Mouse (Mus musculus): ENCODE results near the gene Cd2. TPM values are rescaled to one million over a fixed set of nuclear protein-coding genes. Genes with fewer than 3 reads are reported as not detected.

The Cd2 gene
- total and polyA plus RNA-seq, 2 experiments from 2014 or later = 0.22 TPM; not detected in 1

DNA sequence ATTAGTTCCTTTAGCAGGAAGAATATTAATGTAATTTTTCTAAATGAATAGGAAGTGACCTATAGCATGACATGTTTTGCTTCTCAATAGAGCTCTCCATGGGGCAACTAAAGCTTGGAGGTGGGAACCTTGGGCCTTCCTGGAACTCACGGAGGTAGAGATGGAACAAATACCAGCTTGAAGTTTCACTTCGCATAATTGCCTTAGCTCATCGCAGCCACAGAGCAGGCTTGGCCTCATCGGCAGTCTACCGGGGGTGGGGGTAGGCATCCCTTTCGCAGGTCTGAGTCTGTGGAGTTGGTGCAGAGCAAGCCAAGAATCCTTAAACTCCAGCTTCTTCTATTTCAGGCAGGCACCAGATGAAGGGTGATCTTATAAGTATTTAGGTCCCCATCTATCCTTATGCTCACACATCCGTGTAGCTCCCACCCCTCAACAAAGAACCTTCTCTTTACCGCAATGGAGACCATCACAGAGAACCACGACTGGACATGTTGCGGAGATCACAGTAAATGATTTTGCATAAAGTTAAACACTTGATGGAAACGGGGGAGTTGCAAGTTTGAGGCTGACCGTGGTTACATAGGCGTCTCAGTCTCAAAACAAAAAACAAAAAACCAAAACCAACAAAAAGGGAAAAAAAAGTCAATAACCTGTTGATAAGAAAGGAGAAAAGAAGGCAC lies 58.7 kb downstream of the Cd2 start:
- ATAC-seq (ENCODE audit: low FRiP score) (no peak), DNase-seq (ENCODE audit: low spot score) (no peak)
- Histone ChIP-seq H3K9ac (replicated peaks; ENCODE audit: low read length, poor library complexity, severe bottlenecking) (no peak overlapping the region), H3K36me3 (ENCODE audit: insufficient read depth, low read length) (no peaks in the 10 kb centered on the region), H3K4me3 (ENCODE audit: low read depth, low read length) (no peak overlapping the region), H3K4me1 (ENCODE audit: insufficient read depth, low read length) (no peaks in the 10 kb centered on the region), H3K4me2 (ENCODE audit: low read depth, low read length, poor library complexity, severe bottlenecking) (no peak overlapping the region), H3K27me3 (ENCODE audit: insufficient read depth, low read length) (no peaks in the 10 kb centered on the region), H3K9me3 (ENCODE audit: low read length) (no peaks in the 10 kb centered on the region), H3K27ac (ENCODE audit: low read depth, low read length) (no peak overlapping the region)
- TF ChIP-seq CTCF (IDR thresholded peaks at IDR 0.05) = no peak
- WGBS = 85% methylated on average over 13 of the region's 13 CpGs

DNA sequence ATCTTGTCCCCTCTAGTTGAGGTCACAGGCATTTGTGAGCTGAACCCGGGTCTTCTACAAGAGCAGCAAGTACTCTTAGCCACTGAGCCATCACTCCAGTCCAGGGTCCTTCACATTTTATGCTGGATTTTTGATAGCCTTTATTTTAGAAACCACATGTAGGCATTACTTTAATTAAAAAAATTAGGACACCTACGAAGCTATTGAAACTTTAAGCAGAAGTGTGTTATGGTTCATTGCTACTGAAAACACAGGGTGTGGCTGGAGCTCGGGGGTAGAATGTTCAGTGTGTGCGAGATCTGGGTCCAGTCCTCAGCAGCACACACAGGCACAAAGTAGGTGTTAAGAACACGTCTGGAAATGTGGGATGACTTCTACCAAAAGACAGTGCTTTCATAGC lies 59.7 kb downstream of the Cd2 start:
- H3K4me1 ChIP-seq (ENCODE audit: insufficient read depth, low read length) = no peaks in the 10 kb centered on the region
- H3K9ac ChIP-seq (replicated peaks; ENCODE audit: low read length, poor library complexity, severe bottlenecking) = no peak overlapping the region
- no peak for DNase-seq (ENCODE audit: low spot score)
- TF ChIP-seq CTCF (IDR thresholded peaks at IDR 0.05) = no peak
- H3K27me3 ChIP-seq (ENCODE audit: insufficient read depth, low read length) = no peaks in the 10 kb centered on the region
- H3K27ac ChIP-seq (ENCODE audit: low read depth, low read length) = no peak overlapping the region
- no peak overlapping the region for H3K4me2 ChIP-seq (ENCODE audit: low read depth, low read length, poor library complexity, severe bottlenecking)
- H3K4me3 ChIP-seq (ENCODE audit: low read depth, low read length) = no peak overlapping the region
- H3K9me3 ChIP-seq (ENCODE audit: low read length) = no peaks in the 10 kb centered on the region
- H3K36me3 ChIP-seq (ENCODE audit: insufficient read depth, low read length) = no peaks in the 10 kb centered on the region
- ATAC-seq (ENCODE audit: low FRiP score) = no peak
- WGBS = 78% methylated on average over 5 of the region's 5 CpGs

Other genes starting within 250 kb of the Cd2 start
- 53.9 and 58.5 TPM in 2 replicates for gene Ptgfrn, start 177.7 kb downstream of the Cd2 start, total RNA-seq (2014; rRNA removed)
- 3.7 and 3.8 TPM in 2 replicates for gene Ptgfrn, start 177.7 kb downstream of the Cd2 start, polyA plus RNA-seq (2015; fragmentation: Nextera tagmentation; extraction: Ambion mirVana)
- gene Igsf3, start 89.1 kb upstream of the Cd2 start, total RNA-seq (2014; rRNA removed) = 102 and 104 TPM in 2 replicates
- gene Igsf3, start 89.1 kb upstream of the Cd2 start, polyA plus RNA-seq (2015; fragmentation: Nextera tagmentation; extraction: Ambion mirVana) = 84.2 and 84.9 TPM in 2 replicates